Mouse (Mus musculus): Measurements from ENCODE around the gene Slc13a4.

Gene Slc13a4

DNA sequence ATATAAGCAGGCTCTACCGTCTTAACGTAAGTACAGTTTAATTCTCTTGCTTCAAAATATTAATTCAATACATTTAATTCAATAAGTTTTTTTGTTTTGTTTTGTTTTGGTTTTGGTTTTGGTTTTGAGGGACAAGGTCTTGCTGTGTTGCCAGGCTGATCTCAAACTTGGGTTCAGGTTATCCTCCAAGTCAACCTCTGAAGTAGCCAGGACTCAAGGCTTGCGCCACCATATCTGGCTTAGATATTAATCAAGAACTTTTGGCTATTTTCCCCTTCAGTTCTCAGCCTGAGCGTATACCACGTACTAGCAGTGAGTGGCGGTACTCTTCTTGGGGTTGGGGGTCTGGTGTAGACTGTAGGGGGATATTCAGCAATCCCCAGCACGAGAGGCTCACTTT lies 5.3 kb downstream of the Slc13a4 start:
- no peak for DNase-seq (ENCODE audit: low spot score)

DNA sequence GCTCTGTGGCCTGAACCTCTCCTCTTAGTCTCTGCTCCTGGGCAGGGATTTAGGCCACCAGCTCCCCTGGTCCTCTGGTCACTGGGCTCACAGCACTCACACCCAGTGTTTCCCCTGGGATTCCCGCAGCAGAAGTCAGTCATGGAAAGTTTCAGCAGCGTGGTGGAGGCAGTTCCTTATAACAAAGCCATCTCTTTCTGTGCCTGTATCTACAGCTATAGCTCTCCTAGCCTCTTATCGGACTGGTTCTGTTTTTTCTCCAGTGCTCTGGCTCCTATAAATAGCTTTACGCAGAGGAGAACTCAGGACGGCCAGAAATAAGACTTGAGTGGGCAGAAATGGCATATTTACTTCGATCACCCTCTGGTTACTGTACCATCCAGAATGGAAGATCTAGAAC lies 9.6 kb downstream of the Slc13a4 start:
- no peak for DNase-seq (ENCODE audit: low spot score)

DNA sequence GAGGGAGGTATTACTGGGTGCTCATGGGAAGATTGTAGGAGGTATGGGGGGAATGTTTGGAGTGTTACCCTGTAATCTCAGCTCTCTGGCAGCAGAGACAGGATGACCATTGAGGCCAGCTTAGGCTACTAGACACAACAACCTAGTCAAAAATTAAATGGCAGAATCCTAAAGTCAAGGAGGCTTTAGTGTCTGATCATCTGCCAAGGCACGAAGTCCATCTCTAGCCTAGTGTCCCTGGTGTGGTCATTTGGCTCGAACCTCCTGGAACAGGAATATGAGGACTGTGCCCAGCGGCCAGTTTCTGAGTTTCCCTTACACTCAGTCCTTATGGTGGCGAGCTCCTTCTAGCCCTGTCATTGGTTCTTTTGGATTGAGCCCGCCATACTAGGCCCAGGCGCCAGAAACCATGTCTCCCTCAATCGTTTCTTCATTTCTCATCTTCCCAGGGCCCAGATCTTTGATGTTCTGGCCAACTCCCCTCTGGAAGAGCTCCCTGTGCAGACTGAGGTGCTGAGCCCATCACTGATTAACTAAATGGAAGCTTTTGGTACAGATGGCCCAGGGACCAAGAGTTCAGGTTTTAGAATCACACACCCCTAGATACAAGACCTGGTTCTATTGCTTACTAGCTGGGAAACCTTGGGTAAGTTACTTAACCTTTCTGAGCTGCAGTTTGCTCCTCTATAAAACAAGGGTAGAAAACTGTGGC lies 10.3 kb downstream of the Slc13a4 start:
- DNase-seq (ENCODE audit: low spot score) = no peak

DNA sequence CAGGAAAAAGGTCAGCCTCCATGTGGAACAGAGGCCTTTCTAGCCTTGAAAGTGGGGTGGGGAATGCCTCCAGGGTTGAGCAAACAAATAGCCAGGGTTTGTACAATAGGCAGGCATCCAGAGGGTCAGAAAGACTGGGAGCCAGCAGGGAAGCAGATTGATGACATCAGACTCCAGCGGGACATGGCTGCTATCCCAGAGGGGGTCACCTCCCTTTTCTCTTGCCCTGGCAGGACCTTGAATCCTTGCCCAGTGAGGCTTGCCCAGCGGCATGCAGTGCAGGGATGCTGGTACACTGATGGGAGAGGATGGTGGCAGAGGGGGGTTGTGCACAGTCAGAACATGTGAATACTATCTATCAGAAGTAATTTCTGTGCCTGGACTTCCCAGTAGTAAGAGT lies 10.9 kb downstream of the Slc13a4 start:
- peak; percentile 5 for DNase-seq (ENCODE audit: low spot score)

DNA sequence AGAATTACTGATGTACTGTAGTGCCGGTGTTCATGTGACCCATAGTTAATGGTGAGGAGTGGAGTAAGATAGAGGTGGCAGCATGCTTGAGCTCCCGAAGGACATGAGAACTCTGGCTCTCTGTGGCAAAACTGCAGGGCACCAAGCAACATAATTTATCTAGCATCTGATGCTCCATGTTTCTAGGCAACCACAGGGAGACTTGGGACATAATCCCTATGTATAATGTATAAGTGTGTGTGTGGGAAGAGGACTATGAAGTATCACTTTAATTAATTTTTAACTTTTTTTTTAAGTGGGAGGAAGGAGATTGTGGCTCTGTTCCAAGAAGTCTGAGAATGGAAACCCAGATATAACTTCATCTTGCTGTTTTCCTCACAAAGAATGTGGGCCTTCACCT lies 13.0 kb downstream of the Slc13a4 start:
- DNase-seq (ENCODE audit: low spot score) = no peak

DNA sequence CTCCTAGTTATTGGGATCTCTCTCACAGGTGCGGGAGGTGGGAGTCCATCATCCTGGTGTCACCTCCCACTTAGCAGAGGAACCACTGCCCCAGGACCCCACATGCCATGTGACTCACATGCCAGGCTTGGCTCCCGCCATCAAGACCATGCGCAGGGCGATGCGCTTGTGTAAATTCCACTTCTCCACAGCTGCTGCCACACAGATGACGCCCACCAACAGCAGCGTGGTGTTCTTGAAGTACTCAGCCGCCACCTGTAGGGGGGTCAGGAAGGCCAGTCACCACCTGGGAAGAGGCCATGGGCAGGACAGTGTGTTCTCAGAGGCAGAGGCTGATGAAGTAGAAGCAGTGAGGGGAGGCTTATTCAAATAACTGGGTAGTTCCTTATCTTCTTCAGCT lies 18.3 kb downstream of the Slc13a4 start:
- DNase-seq (ENCODE audit: low spot score) = no peak

DNA sequence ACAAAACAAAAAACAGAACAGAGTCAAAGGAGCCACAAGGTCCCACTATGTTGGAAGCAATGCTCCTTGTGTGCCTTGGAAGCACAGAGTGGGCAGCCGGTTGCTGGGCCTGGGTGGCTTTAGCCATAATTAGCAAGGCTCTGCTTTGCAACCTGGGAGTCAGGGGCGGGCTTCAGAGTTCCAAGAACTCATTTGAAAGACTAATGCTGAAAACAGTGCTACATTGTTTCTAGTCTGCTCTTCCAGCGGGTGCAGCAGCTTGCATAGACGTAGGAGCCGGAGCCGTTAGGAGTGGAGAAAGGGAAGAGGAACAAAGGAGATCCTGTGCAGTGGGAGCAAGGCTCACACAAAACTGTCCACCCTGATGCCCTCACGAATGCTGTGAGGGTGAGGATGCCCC lies 19.0 kb downstream of the Slc13a4 start:
- no peak for DNase-seq (ENCODE audit: low spot score)

DNA sequence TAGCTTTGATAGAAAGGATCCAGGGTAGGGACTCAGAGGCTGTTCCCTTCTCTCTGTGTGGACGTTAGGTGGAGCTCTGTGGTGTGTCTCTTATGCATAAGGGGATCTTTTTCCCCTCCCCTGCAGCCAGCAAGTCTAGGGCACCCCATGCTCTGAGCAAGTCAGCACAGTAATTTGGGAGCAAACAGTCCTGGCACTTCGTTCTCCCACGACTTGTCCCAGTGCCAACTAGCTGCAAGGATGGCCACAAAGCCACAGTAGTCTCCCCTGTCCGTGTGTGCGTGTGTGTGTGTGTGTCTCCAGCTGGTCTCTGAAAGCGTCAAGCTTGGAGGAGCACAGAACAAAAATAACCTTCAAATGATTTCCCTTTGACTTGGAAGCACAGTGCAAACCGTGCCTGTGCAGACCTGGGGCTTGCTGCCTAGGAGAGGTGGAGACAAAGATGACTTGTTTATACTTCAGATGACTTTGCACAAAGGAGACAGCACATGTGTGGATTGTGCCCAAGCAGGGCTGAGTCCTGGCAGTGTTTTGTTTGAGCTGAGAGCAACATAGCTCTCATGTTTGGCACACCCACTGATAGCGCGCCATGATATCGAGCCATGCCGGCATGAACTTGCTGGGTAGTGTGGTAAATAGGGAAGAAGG lies 19.7 kb downstream of the Slc13a4 start:
- no peak for DNase-seq (ENCODE audit: low spot score)

DNA sequence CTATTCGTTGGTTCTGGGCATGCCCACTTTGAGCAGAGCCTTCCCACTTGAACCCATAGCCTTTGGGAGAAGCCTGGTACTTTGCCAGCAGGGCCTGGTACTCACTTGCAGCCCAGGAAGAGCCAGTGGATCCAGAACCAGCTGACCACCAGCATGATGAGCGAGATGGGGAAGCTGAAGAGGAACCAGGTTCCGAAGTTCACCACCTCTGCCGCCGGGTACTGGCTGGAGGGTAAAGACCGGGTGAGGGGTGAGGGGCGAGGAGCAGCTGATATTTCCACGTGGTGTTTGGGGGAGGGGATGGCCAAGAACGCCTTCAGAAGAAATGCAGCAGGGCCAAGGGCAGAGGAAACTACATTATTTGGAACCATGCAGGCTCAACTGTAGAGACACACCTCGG lies 28.6 kb downstream of the Slc13a4 start:
- no peak for DNase-seq (ENCODE audit: low spot score)

DNA sequence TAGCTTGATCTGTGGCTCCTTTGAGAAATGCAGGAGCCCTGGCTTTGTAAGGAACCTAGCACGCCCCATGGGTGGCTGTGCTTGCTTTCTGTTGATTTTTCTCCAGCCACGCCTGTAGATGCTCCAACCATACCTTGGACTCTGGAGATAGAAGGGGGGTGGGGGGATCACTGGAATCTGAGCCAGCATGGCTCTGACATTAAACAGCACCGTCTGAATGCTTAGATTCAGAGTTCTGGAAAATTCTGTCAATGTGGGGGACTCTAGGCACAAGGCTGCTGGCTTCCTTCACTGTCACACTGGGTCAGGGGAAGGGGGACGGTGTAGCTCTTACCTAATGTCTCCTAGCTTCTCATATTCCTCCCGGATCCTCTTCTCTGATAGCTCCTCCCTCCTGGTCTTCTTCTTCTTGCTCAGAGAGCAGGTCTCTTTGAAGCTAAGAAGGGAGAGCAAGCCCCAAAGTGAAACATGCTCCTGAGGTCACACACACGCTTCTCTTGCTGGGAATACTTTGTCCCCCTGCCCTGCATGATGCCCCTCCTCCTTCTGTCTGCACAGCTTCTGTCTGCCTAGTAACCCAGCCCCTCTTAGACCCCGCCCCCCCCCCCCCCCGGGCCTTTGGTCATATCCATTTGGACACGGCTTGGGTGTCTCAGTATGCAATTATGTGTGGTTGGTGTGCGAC lies 29.9 kb downstream of the Slc13a4 start:
- no peak for DNase-seq (ENCODE audit: low spot score)

DNA sequence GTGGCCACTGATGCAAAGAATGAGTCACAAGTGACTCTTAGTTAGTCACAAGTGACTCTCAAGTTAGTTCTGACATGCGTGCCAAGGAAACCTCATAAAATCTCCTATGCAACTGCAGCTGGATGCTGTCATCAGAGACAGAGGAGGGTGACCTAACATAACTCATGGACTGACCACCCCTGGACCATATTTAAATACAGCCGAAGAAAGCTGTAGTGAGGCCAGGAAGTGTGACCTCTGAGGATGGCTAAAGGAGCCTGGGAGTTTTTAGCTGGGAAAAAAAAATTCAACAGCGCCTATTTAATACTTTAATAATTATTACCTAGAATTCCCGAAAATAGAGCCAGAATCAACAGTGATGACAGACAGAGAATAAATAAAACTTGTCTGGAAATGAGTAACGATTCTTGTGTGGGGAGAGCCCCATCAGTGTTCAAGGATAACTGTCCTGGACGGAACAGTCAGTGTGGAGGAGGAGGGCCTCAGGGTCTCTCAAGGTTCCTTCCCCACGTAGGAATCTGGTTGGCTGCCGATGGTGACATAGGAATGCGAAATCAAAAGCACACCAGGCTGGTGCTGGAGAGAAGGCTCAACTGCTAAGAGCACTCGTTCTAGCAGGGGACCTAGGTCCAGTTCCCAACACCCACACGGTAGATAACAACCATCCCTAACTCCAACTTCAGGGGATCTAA lies 34.4 kb downstream of the Slc13a4 start:
- DNase-seq (ENCODE audit: low spot score) = no peak

DNA sequence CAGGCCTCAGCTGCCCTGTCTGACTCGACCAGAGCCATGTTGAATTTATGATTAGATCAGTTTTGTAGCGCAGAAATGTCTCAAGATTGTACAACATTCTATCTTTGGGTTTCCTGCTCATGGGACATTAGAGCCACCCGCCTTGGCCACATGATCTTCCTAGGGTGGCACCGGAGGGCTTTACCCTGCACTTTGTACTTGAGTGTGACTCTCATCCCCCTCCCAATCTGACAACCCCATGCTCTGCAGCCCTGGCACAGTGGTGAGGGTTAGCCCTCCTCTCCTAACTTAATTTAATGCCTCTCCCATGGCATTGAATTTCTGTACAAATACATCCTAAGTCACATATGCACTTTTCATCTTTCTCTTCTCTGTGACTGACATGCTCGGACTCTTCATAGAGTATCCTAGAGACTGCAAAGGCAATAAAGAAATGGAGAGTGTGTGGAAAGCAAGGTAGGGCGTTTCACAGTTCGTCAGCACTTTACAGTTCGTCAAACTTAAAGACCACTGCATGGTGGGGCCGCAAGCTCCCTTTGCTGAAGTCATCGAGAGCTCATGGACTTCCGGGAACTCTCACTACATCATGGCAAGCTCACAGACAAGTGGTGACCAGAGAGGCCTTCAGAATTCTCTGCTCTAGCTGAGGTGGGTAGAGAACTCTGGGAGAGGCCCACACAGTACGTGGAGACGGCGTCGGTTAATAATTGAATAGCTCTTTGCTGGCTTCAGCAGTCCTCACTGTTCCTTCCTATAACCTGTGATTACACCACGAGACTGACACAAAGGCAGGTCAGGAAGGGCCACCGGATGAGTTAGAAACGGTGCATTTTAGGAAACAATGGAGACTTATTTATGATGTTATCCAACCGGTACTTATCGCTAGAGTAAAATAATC lies 35.8 kb downstream of the Slc13a4 start:
- no peak for DNase-seq (ENCODE audit: low spot score)

DNA sequence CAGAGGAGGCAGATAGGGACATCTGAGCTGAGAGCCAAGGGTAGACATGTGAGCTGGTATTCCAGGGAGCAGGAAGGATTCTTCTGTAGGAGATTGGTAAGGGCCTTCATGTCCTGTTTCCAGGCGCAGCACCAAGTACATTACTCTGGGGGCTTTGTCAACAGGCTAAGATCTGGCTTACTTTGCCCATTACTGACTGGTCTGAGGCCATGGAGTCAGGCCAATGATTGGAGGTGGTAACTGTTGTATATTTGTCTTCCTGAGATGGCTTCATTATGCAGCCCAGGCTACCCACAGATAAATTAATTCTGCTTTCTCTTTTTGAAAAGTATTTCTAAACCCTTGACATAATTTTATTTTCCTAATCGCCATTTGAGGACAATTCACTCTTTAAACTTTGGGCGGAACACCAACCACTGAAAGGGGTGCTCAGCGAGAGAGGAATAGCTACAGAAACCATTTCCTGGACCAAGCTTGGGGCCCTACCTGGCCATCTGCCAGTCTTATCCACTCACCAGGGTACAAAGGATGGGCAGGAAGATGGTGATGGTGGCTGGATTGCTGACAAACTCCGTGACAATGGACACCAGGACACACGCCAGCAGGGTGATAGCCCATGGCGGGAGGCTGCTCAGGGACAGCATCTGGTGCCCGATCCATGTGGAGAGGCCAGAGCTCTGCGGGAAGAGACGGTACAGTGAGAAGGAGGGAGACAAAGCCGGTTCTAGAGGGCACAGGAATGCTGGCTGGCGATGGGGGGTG lies 36.7 kb downstream of the Slc13a4 start:
- DNase-seq (ENCODE audit: low spot score) = no peak

DNA sequence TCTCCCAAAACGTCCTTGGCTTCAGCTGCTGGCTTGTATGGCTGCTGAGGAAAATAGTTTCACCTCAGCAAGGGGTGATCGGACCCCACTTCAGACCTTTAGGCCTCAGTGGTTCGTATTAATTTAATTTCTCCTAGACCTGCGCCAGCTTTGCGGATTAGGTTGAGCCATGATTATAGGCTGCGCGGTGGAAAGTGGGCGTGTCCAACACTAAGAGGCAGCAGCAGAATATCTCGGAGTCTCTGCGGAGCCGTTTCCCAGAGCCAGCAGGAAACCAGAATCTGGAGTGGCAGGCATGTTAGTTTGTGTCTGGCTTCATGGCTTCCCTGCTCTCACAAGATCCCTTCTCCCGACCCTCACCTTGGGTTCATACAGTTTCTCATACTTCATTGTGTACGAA lies 38.3 kb downstream of the Slc13a4 start:
- DNase-seq (ENCODE audit: low spot score) = no peak

DNA sequence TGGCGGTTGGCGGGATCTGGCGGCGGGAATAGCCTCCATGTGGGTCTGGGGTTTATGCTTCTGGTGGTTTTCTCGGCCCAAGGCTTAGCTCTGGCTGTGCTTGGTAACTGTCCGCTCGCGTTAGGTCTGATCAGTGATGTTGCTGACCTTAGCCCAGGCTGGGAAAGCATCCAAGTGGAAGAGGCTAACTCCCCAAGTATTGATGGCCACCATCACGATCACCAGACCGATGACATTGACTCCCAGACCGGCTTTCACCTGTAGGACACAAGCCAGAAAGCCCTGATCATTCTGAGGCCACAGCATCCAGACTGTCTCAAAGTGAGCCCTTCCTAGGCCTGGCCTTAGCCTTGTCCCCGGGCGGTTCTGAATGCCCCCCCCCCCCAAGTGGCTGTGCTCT lies 39.2 kb downstream of the Slc13a4 start:
- DNase-seq (ENCODE audit: low spot score) = no peak

DNA sequence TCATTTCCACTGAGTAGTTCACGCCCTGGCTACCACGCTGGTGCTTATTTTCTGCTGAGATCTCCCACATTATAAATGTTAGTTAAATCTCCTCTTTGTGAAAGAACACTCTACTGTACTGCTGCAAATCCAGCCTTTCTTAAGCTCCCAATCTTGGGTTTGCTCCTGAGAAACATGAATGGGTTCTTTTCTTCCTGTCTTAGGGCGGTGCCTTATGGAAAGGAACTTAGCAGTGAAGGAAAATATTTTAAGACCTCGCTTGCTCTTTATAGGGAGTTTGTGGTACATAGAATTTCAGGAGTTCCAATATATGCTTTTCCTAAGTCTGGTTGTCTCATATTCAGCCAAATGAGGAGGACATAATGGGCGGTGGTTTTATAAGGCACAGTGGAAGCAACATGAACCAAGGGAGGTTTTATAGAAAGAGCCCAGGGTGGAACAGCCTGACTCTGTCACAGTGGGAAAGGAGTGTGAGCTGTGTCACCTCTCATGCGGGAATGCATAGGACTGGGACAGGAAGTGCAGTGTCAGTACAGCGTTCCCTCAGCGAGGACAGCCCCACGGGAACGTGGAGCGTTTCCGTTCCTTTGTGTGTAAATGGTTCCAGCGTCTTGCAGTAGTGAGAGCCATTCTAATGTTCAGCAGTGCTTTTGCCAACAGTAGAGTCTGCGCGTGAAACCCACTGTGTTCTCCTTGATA lies 42.2 kb downstream of the Slc13a4 start:
- no peak for DNase-seq (ENCODE audit: low spot score)

DNA sequence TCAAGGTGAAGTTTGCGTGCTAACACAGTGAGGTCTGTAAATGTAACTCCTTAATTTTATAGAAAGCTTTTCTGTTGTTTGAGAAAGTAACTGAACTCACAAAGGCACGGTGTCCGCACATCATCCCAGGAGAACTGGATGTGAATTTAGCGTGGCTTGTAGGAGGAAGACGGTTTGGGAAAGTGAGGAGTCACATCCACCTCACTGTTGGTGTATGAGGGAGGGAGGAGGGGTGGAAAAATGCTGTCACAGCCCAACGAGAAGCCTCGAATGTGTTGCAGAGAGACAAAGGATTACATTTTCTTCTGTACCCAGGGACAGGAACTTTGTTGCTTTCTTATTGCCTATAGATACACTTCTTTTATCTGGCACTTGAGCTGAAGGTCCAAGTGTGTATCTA lies 47.4 kb downstream of the Slc13a4 start:
- DNase-seq (ENCODE audit: low spot score) = no peak

DNA sequence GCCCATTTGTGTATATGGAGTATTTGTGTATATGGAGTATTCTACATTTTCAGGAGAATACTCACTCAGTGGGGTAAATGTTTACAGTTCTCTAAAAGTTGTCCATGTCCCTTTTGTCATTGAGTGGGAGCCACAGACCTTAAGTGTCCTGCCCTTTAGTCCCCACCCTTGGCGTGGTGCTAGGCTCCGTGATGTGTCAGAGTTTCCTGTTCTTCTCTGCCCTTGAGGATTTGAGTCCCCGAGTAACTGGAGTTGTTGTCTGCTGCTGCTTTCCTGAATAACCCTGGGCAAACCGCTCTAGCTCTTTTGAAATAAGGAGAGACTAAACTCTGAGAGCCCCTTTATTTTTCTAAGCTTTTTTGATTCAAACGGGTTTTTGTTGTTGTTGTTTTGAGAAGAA lies 48.4 kb downstream of the Slc13a4 start:
- DNase-seq (ENCODE audit: low spot score) = no peak

DNA sequence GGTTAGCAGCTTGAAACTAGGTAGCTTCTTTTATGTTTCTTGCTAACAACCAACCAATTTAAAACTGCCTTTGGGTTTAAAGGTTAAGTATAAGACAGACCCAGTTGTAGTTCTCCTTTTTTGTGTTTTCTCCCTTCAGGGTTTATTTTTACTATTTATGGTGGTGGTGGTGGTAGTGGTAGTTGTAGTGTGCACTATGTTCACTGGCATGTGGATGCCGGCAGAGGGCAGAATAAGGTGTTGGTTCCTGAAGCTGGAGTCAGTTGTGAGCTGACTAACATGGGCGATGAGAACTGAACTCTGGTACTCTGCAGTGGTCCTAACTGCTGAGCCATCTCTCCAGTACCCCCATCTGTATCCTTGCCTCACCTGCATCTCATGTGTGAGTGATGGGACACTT lies 49.0 kb downstream of the Slc13a4 start:
- DNase-seq (ENCODE audit: low spot score) = no peak

DNA sequence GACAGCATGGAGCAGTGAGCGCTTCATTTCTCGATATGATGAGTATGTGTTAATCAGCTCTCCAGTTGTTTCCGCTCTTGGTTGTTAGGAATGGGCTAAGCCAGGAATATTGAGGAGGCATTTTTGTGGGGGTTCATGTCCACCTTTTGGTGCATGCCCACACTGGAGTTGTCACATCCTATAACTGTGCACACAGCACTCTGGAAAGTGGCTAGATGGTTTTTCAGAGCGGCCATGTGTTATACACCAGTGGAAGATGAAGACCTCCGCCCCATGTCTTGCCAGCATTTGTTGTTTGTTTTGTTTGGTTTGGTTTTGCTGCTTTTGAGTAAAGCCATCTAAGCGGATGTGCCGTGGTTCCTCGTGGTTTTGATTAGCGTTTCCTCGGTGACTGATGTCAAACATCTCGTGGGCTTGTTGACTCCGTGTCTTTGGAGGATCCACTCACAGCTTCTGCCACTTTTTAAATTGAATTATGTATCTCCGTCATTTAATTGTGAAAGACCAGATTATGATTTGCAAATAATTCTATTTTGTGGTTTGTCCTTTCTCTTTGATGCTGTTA lies 50.2 kb downstream of the Slc13a4 start:
- DNase-seq (ENCODE audit: low spot score) = no peak
